Mouse (Mus musculus): ENCODE results near the gene Insyn1. TPM values are rescaled to one million over a fixed set of nuclear protein-coding genes. Genes with fewer than 3 reads are reported as not detected.

Insyn1 gene
- total RNA-seq, 4 experiments from 2014 or later: 194 to 230 (median 210) TPM

GRCm38 (mm10) chr9:58487076-58487475 lies 1.3 kb upstream of the Insyn1 start:
- DNase-seq (ENCODE audit: low spot score in 2 of 2): no peak

- DNase-seq (ENCODE audit: low spot score in 2 of 2): no peak
These were observed 896 bp downstream of the Insyn1 start for GRCm38 (mm10) chr9:58489133-58489864.

GRCm38 (mm10) chr9:58489865-58490165 lies 1.4 kb downstream of the Insyn1 start:
- no peak for DNase-seq (ENCODE audit: low spot score in 2 of 2)

GRCm38 (mm10) chr9:58490391-58490790 lies 2.0 kb downstream of the Insyn1 start:
- no peak for DNase-seq (ENCODE audit: low spot score in 2 of 2)

- no peak for DNase-seq (ENCODE audit: low spot score in 2 of 2)
These were observed 6.6 kb downstream of the Insyn1 start for GRCm38 (mm10) chr9:58495035-58495434.

GRCm38 (mm10) chr9:58496470-58497182 lies 8.2 kb downstream of the Insyn1 start:
- DNase-seq (ENCODE audit: low spot score in 2 of 2): no peak

- DNase-seq (ENCODE audit: low spot score in 2 of 2): no peak
These were observed 9.5 kb downstream of the Insyn1 start for GRCm38 (mm10) chr9:58497942-58498341.

- DNase-seq (ENCODE audit: low spot score in 2 of 2): no peak
These were observed 12.5 kb downstream of the Insyn1 start for GRCm38 (mm10) chr9:58500946-58501345.

GRCm38 (mm10) chr9:58507216-58508005 lies 19.0 kb downstream of the Insyn1 start:
- DNase-seq (ENCODE audit: low spot score in 2 of 2): no peak

- DNase-seq (ENCODE audit: low spot score in 2 of 2): no peak
These were observed 22.0 kb downstream of the Insyn1 start for GRCm38 (mm10) chr9:58510452-58510851.

GRCm38 (mm10) chr9:58513749-58514148 lies 25.3 kb downstream of the Insyn1 start:
- DNase-seq (ENCODE audit: low spot score in 2 of 2): no peak

GRCm38 (mm10) chr9:58516480-58516879 lies 28.1 kb downstream of the Insyn1 start:
- no peak for DNase-seq (ENCODE audit: low spot score in 2 of 2)

- no peak for DNase-seq (ENCODE audit: low spot score in 2 of 2)
These were observed 29.7 kb downstream of the Insyn1 start for GRCm38 (mm10) chr9:58517866-58518750.

GRCm38 (mm10) chr9:58519953-58520352 lies 31.6 kb downstream of the Insyn1 start:
- DNase-seq (ENCODE audit: low spot score in 2 of 2): no peak

GRCm38 (mm10) chr9:58520816-58521581 lies 32.6 kb downstream of the Insyn1 start:
- no peak for DNase-seq (ENCODE audit: low spot score in 2 of 2)

GRCm38 (mm10) chr9:58521883-58522423 lies 33.5 kb downstream of the Insyn1 start:
- no peak for DNase-seq (ENCODE audit: low spot score in 2 of 2)

GRCm38 (mm10) chr9:58525108-58525507 lies 36.7 kb downstream of the Insyn1 start:
- DNase-seq (ENCODE audit: low spot score in 2 of 2): no peak

GRCm38 (mm10) chr9:58527841-58528240 lies 39.4 kb downstream of the Insyn1 start:
- no peak for DNase-seq (ENCODE audit: low spot score in 2 of 2)

GRCm38 (mm10) chr9:58530407-58530806 lies 42.0 kb downstream of the Insyn1 start:
- no peak for DNase-seq (ENCODE audit: low spot score in 2 of 2)

GRCm38 (mm10) chr9:58532236-58532635 lies 43.8 kb downstream of the Insyn1 start:
- no peak for DNase-seq (ENCODE audit: low spot score in 2 of 2)
